Mouse (Mus musculus) testis, adult 2 months (tissue): ENCODE results near the gene Derl2. TPM values are rescaled to one million over a fixed set of nuclear protein-coding genes. Genes with fewer than 3 reads are reported as not detected.

ENCODE experiments used
- H3K27ac ChIP-seq: fragments of 200-500 bp; 2 replicates; pipeline ENCODE4 v1.5.1; 2012; ENCODE audit warnings: low read depth, low read length; ENCODE audit not compliant: control insufficient read depth, insufficient read depth
- H3K27me3 ChIP-seq: fragments of 200-500 bp; 2 replicates; pipeline ENCODE4 v1.6.1; 2012; ENCODE audit warnings: mild to moderate bottlenecking, low read length, moderate library complexity; ENCODE audit not compliant: control insufficient read depth, insufficient read depth
- H3K36me3 ChIP-seq: fragments of 200-500 bp; 2 replicates; pipeline ENCODE4 v1.6.1; 2012; ENCODE audit warnings: mild to moderate bottlenecking, low read length; ENCODE audit not compliant: control insufficient read depth, insufficient read depth
- H3K4me1 ChIP-seq: fragments of 200-500 bp; 2 replicates; pipeline ENCODE4 v1.6.1; 2012; ENCODE audit warnings: low read length; ENCODE audit not compliant: control insufficient read depth, insufficient read depth
- H3K4me3 ChIP-seq: fragments of 200-500 bp; 2 replicates; pipeline ENCODE4 v1.5.1; 2012; ENCODE audit warnings: low read depth, mild to moderate bottlenecking, low read length, moderate library complexity, mixed read lengths; ENCODE audit not compliant: control insufficient read depth
- CTCF ChIP-seq: fragments of 200-500 bp; IDR thresholded peaks from 2 replicates; pipeline ENCODE4 v1.5.1; 2012; ENCODE audit warnings: low read depth, mild to moderate bottlenecking, inconsistent platforms, low read length, moderate library complexity; ENCODE audit not compliant: control insufficient read depth, insufficient read depth, insufficient replicate concordance
- POLR2A ChIP-seq: fragments of 200-500 bp; IDR thresholded peaks from 2 replicates; pipeline ENCODE4 v1.6.1; 2012; ENCODE audit warnings: low read depth, mild to moderate bottlenecking, inconsistent platforms, low read length, moderate library complexity; ENCODE audit not compliant: control insufficient read depth
- polyA plus RNA-seq: library from polyadenylated mRNA; depleted of rRNA; stranded (reverse); fragments of >200 nt; gene quantifications from 2 replicates; pipeline ENCODE4 v1.2.3, GENCODE M21; 2012

The Derl2 gene
- polyA plus RNA-seq, 1 experiment: 41.8 TPM

- Histone ChIP-seq H3K36me3 (no peaks in the 10 kb centered on the region), H3K4me3 (no peak overlapping the region), H3K4me1 (peaks cover 10% of the 10 kb centered on the region), H3K27me3 (no peaks in the 10 kb centered on the region), H3K27ac (no peak overlapping the region)
- TF ChIP-seq CTCF: no peak
- no peak for TF ChIP-seq POLR2A
Observed at GRCm38 (mm10) chr11:71007026-71007425, 12.6 kb downstream of the Derl2 start.

- TF ChIP-seq CTCF (no peak), POLR2A (no peak)
- Histone ChIP-seq H3K27me3 (no peaks in the 10 kb centered on the region), H3K27ac (no peak overlapping the region), H3K36me3 (no peaks in the 10 kb centered on the region), H3K4me3 (no peak overlapping the region), H3K4me1 (peaks cover 10% of the 10 kb centered on the region)
Observed at GRCm38 (mm10) chr11:71005046-71005445, 14.6 kb downstream of the Derl2 start.

GRCm38 (mm10) chr11:71004316-71004773 lies 15.3 kb downstream of the Derl2 start, which contains the start of gene Dhx33:
Dhx33 (minus strand) TSS chr11:71004437.
- peak within 1 kb of the TSS; percentile 79 for H3K27ac ChIP-seq
- H3K4me1 ChIP-seq: peaks cover 10% of the 10 kb centered on the region
- peak within 1 kb of the TSS; percentile 97 for H3K4me3 ChIP-seq
- peaks cover under 1% of the 10 kb centered on the region; the same call in 1 of the 2 replicates for H3K36me3 ChIP-seq
- TF ChIP-seq CTCF: peak; percentile 22; the same call in 1 of the 2 replicates
- TF ChIP-seq POLR2A: peak; percentile 75
- no peaks in the 10 kb centered on the region for H3K27me3 ChIP-seq

GRCm38 (mm10) chr11:71003611-71004315 lies 15.9 kb downstream of the Derl2 start:
- Histone ChIP-seq H3K27me3 (no peaks in the 10 kb centered on the region), H3K4me3 (peak overlapping the region; percentile 97), H3K36me3 (peaks cover 3% of the 10 kb centered on the region), H3K4me1 (peaks cover 10% of the 10 kb centered on the region), H3K27ac (peak overlapping the region; percentile 79)
- no peak for TF ChIP-seq POLR2A
- no peak for TF ChIP-seq CTCF

GRCm38 (mm10) chr11:71001167-71001566 lies 18.5 kb downstream of the Derl2 start:
- no peaks in the 10 kb centered on the region for H3K27me3 ChIP-seq
- peaks cover 6% of the 10 kb centered on the region for H3K36me3 ChIP-seq
- no peak overlapping the region for H3K4me3 ChIP-seq
- TF ChIP-seq POLR2A (no peak), CTCF (no peak)
- H3K4me1 ChIP-seq: peaks cover 10% of the 10 kb centered on the region
- H3K27ac ChIP-seq: no peak overlapping the region

GRCm38 (mm10) chr11:70982557-70983228 lies 36.9 kb downstream of the Derl2 start, which contains the start of gene C1qbp:
C1qbp (minus strand) TSS chr11:70983026.
- Histone ChIP-seq H3K27me3 (no peaks in the 10 kb centered on the region), H3K27ac (peak within 1 kb of the TSS; percentile 57), H3K4me3 (peak within 1 kb of the TSS; percentile 88), H3K36me3 (no peaks in the 10 kb centered on the region; the same call in 1 of the 2 replicates), H3K4me1 (peaks cover 7% of the 10 kb centered on the region)
- TF ChIP-seq POLR2A (peak; percentile 81), CTCF (peak; percentile 73; the same call in 1 of the 2 replicates)

GRCm38 (mm10) chr11:70982030-70982429 lies 37.6 kb downstream of the Derl2 start:
- Histone ChIP-seq H3K36me3 (peaks cover 2% of the 10 kb centered on the region; the same call in 1 of the 2 replicates), H3K4me3 (peak overlapping the region; percentile 55), H3K4me1 (peaks cover 7% of the 10 kb centered on the region), H3K27me3 (no peaks in the 10 kb centered on the region), H3K27ac (no peak overlapping the region)
- TF ChIP-seq CTCF (no peak), POLR2A (no peak)
